Mouse (Mus musculus) heart, postnatal 25 days (tissue): Measurements from ENCODE around the gene Nxf7. TPM values are rescaled to one million over a fixed set of nuclear protein-coding genes. Genes with fewer than 3 reads are reported as not detected.
"Not testable (repeated sequence)": the region's sequence is repeated elsewhere in the genome, so short reads cannot be mapped to it uniquely, and the experiment has no call there.

ENCODE experiments used
- DNase-seq: peaks from one replicate; pipeline ENCODE4 v3.0.0; 2022; ENCODE audit warnings: low spot score
- intact Hi-C: fragments of 180-260 bp; cut with DNase I; formaldehyde crosslinking; loops from one replicate; pipeline ENCODE4 v1.15.1; 2025
- total RNA-seq, 2 experiments: library from RNA; stranded (reverse); gene quantifications; 2 replicates each; pipeline ENCODE4 v1.2.3; 2021

Nxf7 gene
- under 1 TPM in 1 of 2 experiments, not detected in 1; 0.13 TPM for total RNA-seq

GRCm38 (mm10) chrX:135598677-135599076 lies at the start of gene Nxf7:
Gene Nxf7, minus strand, starts transcription at chrX:135598777.
- DNase-seq: no peak
- intact Hi-C loops: loop anchor here (5.0 kb wide), 1 partner anchor 49 kb away; no protein-coding TSS in a partner anchor

GRCm38 (mm10) chrX:135627605-135628004 lies 29.0 kb upstream of the Nxf7 start, which contains the start of gene Prame:
Gene Prame, minus strand, starts transcription at chrX:135627705.
- no peak for DNase-seq
- intact Hi-C loops: no loop called here

- DNase-seq, intact Hi-C loops: not testable (repeated sequence)
These were observed 2.9 kb upstream of the Nxf7 start for GRCm38 (mm10) chrX:135601298-135602029.

GRCm38 (mm10) chrX:135598096-135598495 lies 481 bp downstream of the Nxf7 start:
- intact Hi-C loops: loop anchor here (5.0 kb wide), 1 partner anchor 49 kb away; no protein-coding TSS in a partner anchor
- DNase-seq: no peak

GRCm38 (mm10) chrX:135576412-135576811 lies 22.2 kb downstream of the Nxf7 start:
- no peak for DNase-seq
- intact Hi-C loops: loop anchor here (10.0 kb wide), 1 partner anchor 178 kb away; no protein-coding TSS in a partner anchor

GRCm38 (mm10) chrX:135574958-135575628 lies 23.5 kb downstream of the Nxf7 start:
- intact Hi-C loops: loop anchor here (10.0 kb wide), 1 partner anchor 180 kb away; no protein-coding TSS in a partner anchor
- not testable (repeated sequence) for DNase-seq

GRCm38 (mm10) chrX:135574261-135574957 lies 24.2 kb downstream of the Nxf7 start:
- not testable (repeated sequence) for DNase-seq
- intact Hi-C loops: loop anchor here (10.0 kb wide), 1 partner anchor 180 kb away; no protein-coding TSS in a partner anchor

GRCm38 (mm10) chrX:135569467-135569866 lies 29.1 kb downstream of the Nxf7 start:
- DNase-seq, intact Hi-C loops: not testable (repeated sequence)

GRCm38 (mm10) chrX:135564934-135565333 lies 33.6 kb downstream of the Nxf7 start:
- intact Hi-C loops: not testable (repeated sequence)

GRCm38 (mm10) chrX:135562841-135563240 lies 35.7 kb downstream of the Nxf7 start:
- intact Hi-C loops: no loop called here
- DNase-seq: no peak

More at GRCm38 (mm10) chrX:135564934-135565333, 33.6 kb downstream of the Nxf7 start:
- not testable (repeated sequence) for DNase-seq

GRCm38 (mm10) chrX:135561693-135562092 lies 36.9 kb downstream of the Nxf7 start:
- DNase-seq, intact Hi-C loops: not testable (repeated sequence)

- DNase-seq, intact Hi-C loops: not testable (repeated sequence)
These were observed 37.6 kb downstream of the Nxf7 start for GRCm38 (mm10) chrX:135560933-135561332.

GRCm38 (mm10) chrX:135559665-135560064 lies 38.9 kb downstream of the Nxf7 start:
- intact Hi-C loops, DNase-seq: not testable (repeated sequence)

Other genes with a start within 250 kb of the Nxf7 start
- not detected for gene Gm5128, start 225.5 kb downstream of the Nxf7 start, total RNA-seq
- gene Gm7903, start 164.9 kb downstream of the Nxf7 start, total RNA-seq: not detected
- gene AV320801, start 104.2 kb downstream of the Nxf7 start, total RNA-seq: not detected
- not detected for gene Prame, start 28.9 kb upstream of the Nxf7 start, total RNA-seq
- not detected for gene Tcp11x2, start 95.0 kb upstream of the Nxf7 start, total RNA-seq
- not detected for gene Tmsb15a, start 126.5 kb upstream of the Nxf7 start, total RNA-seq
- gene Armcx5, start 144.0 kb upstream of the Nxf7 start, total RNA-seq: 1 to 10 TPM; 5.9 to 6.5 TPM
- gene Gprasp1, start 144.0 kb upstream of the Nxf7 start, total RNA-seq: 10 to 100 TPM; 16.9 to 19.3 TPM
- gene Bhlhb9, start 198.8 kb upstream of the Nxf7 start, total RNA-seq: 10 to 100 TPM; 11.1 to 18.1 TPM
- 1 to 10 TPM; 1.2 to 3.6 TPM for gene Gprasp2, start 240.3 kb upstream of the Nxf7 start, total RNA-seq